Mouse (Mus musculus) stomach, postnatal 0 days (tissue): ENCODE results near the gene Por.

Experiments used
- CTCF ChIP-seq: IDR thresholded peaks from 2 replicates; pipeline ENCODE4 v1.5.1; 2016; ENCODE audit warnings: antibody characterized with exemption, low read depth, mild to moderate bottlenecking, moderate library complexity
- EP300 ChIP-seq: optimal IDR thresholded peaks from 2 replicates; pipeline ENCODE3; 2016; ENCODE audit warnings: antibody characterized with exemption

DNA sequence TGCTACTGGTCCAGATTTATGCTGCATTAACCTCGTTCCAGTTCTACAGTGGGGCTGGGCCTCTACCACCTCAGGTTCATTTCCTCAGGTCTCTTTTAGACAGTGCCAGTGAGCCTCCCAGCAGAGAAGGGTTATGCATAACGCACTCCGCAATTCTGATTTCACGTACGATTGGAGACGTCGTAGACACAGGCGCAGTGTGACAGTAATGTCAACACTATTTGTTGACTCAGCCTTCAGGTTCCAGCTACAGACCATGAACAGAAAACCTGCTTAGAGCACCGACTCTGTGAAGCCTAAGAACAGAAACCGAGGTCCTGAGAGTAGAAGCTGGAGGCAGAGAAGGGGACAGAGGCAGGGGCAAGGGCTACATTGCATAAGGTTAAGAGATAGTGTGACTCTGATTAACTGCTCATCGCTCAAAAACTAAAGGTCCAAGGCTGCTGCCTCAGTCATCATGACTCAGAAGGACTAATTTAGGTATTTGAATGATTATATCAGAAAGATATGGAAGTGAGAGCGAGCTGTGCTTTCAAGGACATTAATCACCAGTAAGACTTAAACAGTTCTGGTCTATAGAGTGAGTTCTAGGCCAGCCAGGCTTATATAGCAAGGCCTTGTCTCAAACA, 13.2 kb downstream of the Por start:
- no peak for TF ChIP-seq EP300
- no peak for TF ChIP-seq CTCF
